Mouse (Mus musculus): ENCODE results near the gene Trp53i13.

GRCm38 (mm10) chr11:77499354-77499753, 16.4 kb downstream of the Trp53i13 start:
- TF ChIP-seq MAFK (IDR thresholded peaks at IDR 0.05; ENCODE audit: insufficient read depth, low read depth, low read length) = no peak
- TF ChIP-seq ZNF384 (IDR thresholded peaks at IDR 0.05; ENCODE audit: low read depth, low read length) = no peak
